Mouse (Mus musculus): Measurements from ENCODE around the gene Nqo1.
A peak's percentile ranks its signal among the peaks of the same experiment; 100 is the strongest.

GRCm38 (mm10) chr8:107403038-107403781, at the start of gene Nqo1:
- no peak for TF ChIP-seq HCFC1 (IDR thresholded peaks at IDR 0.05; ENCODE audit: low read depth, low read length)
- no peak for TF ChIP-seq CTCF (conservative IDR thresholded peaks at IDR 0.05 in 1 of 2, IDR thresholded peaks at IDR 0.05 in 1 of 2; ENCODE audit: low read depth in 2 of 2, low read length in 2 of 2)
- TF ChIP-seq POLR2A (IDR thresholded peaks at IDR 0.05; ENCODE audit: low read depth, low read length), result peak; percentile 50
- TF ChIP-seq ZNF384 (IDR thresholded peaks at IDR 0.05; ENCODE audit: low read depth, low read length), result no peak

Measured in CH12.LX (cell line).